Mouse (Mus musculus) lung, adult 2 months (tissue): Measurements from ENCODE around the gene Parg.

Experiments used
- CTCF ChIP-seq: fragments of 200-500 bp; IDR thresholded peaks from 2 replicates; pipeline ENCODE4 v1.5.1; 2011; ENCODE audit warnings: mild to moderate bottlenecking, low read length, control low read depth; ENCODE audit not compliant: insufficient read depth
- POLR2A ChIP-seq: fragments of 200-500 bp; IDR thresholded peaks from 2 replicates; pipeline ENCODE4 v1.6.1; 2011; ENCODE audit warnings: low read depth, mild to moderate bottlenecking, control low read depth, low read length, borderline replicate concordance; ENCODE audit errors: extremely low read depth

DNA sequence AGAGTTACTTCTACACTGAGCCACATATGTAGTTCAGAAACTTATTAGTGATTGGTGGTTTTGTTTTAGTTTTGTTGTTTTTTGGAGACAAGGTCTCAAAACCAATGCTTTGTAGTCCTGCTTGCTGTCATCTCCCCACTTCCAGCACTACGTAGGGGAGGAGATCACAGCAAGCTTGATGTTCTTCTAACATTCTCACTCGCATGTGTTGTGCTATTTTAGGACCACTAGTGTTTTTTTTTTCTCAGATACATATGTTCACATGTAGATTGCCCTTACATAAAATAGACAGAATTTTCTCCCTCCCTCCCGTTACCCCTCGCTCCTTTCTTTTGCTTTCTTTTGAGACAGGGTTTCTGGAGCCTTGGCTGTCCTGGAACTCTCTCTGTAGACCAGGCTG lies 31.6 kb upstream of the Parg start:
- TF ChIP-seq CTCF: no peak
- no peak for TF ChIP-seq POLR2A
